Mouse (Mus musculus): ENCODE results near the gene Gm49354. TPM values are rescaled to one million over a fixed set of nuclear protein-coding genes. Genes with fewer than 3 reads are reported as not detected.

The Gm49354 gene
- total and polyA plus RNA-seq, 2 experiments from 2014 or later: not detected

DNA sequence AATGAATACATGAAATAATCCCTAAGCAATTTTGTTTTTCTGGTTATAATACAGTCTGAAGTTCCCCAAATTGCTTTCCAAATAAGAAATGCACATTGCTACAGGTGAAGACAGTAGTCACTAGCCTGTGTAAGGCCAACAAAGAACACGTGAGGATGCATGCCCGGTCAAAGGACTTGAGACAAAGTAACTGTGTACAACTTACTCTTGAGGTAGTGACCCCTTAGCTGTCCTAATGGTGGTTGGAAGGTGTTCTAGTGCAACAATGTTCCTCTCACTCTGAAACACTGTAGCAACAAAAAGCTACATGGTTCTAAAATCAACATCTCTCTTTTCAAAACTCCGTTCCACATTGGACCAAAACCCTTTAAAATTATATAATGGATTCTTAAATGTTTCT lies 29.5 kb upstream of the Gm49354 start:
- no peak for TF ChIP-seq CTCF (IDR thresholded peaks at IDR 0.05; ENCODE audit: low read depth)
- DNase-seq (no peak), ATAC-seq (no peak)
- Histone ChIP-seq H3K36me3 (ENCODE audit: insufficient read depth) (peaks cover 90% of the 10 kb centered on the region), H3K27ac (ENCODE audit: low read depth, low read length) (no peak overlapping the region), H3K9ac (no peak overlapping the region), H3K4me3 (ENCODE audit: low read depth, low read length) (no peak overlapping the region), H3K4me2 (ENCODE audit: low read depth) (no peak overlapping the region), H3K9me3 (ENCODE audit: low read length) (no peaks in the 10 kb centered on the region), H3K4me1 (ENCODE audit: insufficient read depth) (no peaks in the 10 kb centered on the region), H3K27me3 (ENCODE audit: insufficient read depth, low read length) (no peaks in the 10 kb centered on the region)
- 91% methylated on average over 3 of the region's 3 CpGs for WGBS

DNA sequence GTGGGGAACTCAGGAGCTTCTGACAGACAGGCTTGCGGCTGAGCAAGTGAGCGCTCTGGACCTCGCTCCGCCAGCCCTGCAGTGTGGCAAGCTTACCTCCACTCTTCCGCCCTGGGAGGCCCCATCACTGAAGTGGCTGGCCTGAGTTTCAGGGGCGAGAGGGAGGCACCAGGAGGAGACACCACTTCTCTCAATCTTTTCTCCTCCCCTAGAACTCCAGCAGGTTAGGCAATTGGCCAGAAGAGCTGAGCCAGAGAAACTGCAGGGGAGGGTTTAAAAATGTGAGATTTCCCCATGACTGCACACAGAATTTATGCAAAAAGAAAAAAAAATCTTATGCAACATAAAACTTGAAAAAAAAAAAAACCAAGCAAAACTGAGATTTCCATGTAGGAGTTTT lies 19.0 kb upstream of the Gm49354 start:
- no peaks in the 10 kb centered on the region for H3K4me1 ChIP-seq (ENCODE audit: insufficient read depth)
- ATAC-seq: no peak
- H3K27ac ChIP-seq (ENCODE audit: low read depth, low read length): no peak overlapping the region
- H3K9me3 ChIP-seq (ENCODE audit: low read length): no peaks in the 10 kb centered on the region
- no peak overlapping the region for H3K4me2 ChIP-seq (ENCODE audit: low read depth)
- peaks cover 98% of the 10 kb centered on the region for H3K36me3 ChIP-seq (ENCODE audit: insufficient read depth)
- no peak overlapping the region for H3K4me3 ChIP-seq (ENCODE audit: low read depth, low read length)
- 84% methylated on average over 6 of the region's 6 CpGs for WGBS
- H3K27me3 ChIP-seq (ENCODE audit: insufficient read depth, low read length): no peaks in the 10 kb centered on the region
- H3K9ac ChIP-seq: no peak overlapping the region
- no peak for DNase-seq
- no peak for TF ChIP-seq CTCF (IDR thresholded peaks at IDR 0.05; ENCODE audit: low read depth)

DNA sequence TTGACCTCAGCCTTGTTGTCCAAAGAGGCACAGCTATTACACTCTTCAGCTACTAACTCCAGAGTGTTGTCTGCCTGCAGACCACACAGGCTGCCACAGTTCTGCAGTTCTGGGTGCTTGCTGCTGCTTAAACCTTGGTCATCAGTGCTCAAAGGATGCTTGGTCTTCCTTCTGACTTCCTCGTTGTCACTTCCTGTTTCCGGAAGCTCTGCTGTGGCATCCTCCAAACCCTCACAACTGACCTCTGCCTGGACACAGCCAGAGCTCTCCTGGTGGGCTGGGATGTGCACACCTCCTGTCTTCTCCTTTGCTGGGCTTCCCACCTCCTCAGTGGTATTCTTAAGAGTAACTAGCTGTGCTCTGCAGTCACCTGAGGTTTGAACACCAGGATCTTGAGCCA lies 18.0 kb upstream of the Gm49354 start:
- H3K4me1 ChIP-seq (ENCODE audit: insufficient read depth): no peaks in the 10 kb centered on the region
- WGBS: 97% methylated on average over 2 of the region's 2 CpGs

DNA sequence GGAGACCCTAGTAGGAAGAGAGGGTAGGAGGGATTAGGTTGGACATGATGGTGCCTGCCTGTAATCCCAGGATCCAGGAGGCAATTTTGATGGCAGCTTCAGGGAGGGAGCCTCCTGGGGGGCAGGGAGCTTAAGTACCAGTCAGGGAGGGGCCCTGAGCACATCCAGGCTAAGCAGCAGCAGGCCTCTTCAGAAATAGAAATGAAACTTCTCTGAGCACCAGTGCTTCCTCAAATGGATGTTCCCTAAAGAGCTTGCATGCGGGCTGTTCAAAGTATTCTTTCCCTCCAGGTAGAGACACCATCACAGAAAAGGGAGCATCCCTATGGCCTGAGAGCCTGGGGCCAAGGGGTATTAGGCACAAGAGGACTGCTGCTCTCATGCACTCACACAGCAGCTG lies 16.3 kb upstream of the Gm49354 start:
- Histone ChIP-seq H3K36me3 (ENCODE audit: insufficient read depth) (peaks cover 91% of the 10 kb centered on the region), H3K4me1 (ENCODE audit: insufficient read depth) (no peaks in the 10 kb centered on the region), H3K4me2 (ENCODE audit: low read depth) (no peak overlapping the region), H3K27ac (ENCODE audit: low read depth, low read length) (no peak overlapping the region), H3K9ac (no peak overlapping the region), H3K4me3 (ENCODE audit: low read depth, low read length) (no peak overlapping the region), H3K9me3 (ENCODE audit: low read length) (no peaks in the 10 kb centered on the region), H3K27me3 (ENCODE audit: insufficient read depth, low read length) (no peaks in the 10 kb centered on the region)
- TF ChIP-seq CTCF (IDR thresholded peaks at IDR 0.05; ENCODE audit: low read depth): no peak
- whole genome bisulfite sequencing: 96% methylated on average over 1 of the region's 1 CpGs
- no peak for DNase-seq
- ATAC-seq: no peak

More for the DNA sequence above, 18.0 kb upstream of the Gm49354 start:
- no peak for ATAC-seq
- Histone ChIP-seq H3K4me3 (ENCODE audit: low read depth, low read length) (no peak overlapping the region), H3K27me3 (ENCODE audit: insufficient read depth, low read length) (no peaks in the 10 kb centered on the region), H3K9ac (no peak overlapping the region), H3K4me2 (ENCODE audit: low read depth) (no peak overlapping the region), H3K27ac (ENCODE audit: low read depth, low read length) (no peak overlapping the region), H3K36me3 (ENCODE audit: insufficient read depth) (peaks cover 95% of the 10 kb centered on the region), H3K9me3 (ENCODE audit: low read length) (no peaks in the 10 kb centered on the region)
- no peak for DNase-seq
- no peak for TF ChIP-seq CTCF (IDR thresholded peaks at IDR 0.05; ENCODE audit: low read depth)

DNA sequence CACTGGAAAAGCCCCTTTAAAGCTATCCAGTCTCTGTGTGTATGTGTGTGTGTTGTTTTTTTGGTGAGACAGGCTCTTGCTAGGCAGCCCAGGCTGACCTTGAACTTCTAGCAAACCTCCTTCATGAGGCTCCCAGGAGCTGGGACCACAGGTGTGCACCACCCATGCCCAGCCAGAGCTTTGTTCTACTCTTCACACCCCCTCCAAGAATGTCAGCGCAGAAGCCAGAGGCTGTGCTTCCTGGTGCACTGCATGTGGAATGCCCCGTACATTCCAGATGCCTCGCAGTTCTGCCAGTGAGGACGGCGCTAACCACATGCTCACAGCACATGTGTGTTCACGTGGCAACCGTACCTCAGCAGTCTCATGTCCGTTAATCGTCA lies 14.4 kb upstream of the Gm49354 start:
- no peak overlapping the region for H3K4me3 ChIP-seq (ENCODE audit: low read depth, low read length)
- no peak for DNase-seq
- no peak overlapping the region for H3K4me2 ChIP-seq (ENCODE audit: low read depth)
- no peaks in the 10 kb centered on the region for H3K4me1 ChIP-seq (ENCODE audit: insufficient read depth)
- H3K9ac ChIP-seq: no peak overlapping the region
- 95% methylated on average over 9 of the region's 9 CpGs for WGBS
- H3K36me3 ChIP-seq (ENCODE audit: insufficient read depth): peaks cover 91% of the 10 kb centered on the region
- no peaks in the 10 kb centered on the region for H3K27me3 ChIP-seq (ENCODE audit: insufficient read depth, low read length)
- TF ChIP-seq CTCF (IDR thresholded peaks at IDR 0.05; ENCODE audit: low read depth): no peak
- ATAC-seq: no peak
- no peaks in the 10 kb centered on the region for H3K9me3 ChIP-seq (ENCODE audit: low read length)
- no peak overlapping the region for H3K27ac ChIP-seq (ENCODE audit: low read depth, low read length)

DNA sequence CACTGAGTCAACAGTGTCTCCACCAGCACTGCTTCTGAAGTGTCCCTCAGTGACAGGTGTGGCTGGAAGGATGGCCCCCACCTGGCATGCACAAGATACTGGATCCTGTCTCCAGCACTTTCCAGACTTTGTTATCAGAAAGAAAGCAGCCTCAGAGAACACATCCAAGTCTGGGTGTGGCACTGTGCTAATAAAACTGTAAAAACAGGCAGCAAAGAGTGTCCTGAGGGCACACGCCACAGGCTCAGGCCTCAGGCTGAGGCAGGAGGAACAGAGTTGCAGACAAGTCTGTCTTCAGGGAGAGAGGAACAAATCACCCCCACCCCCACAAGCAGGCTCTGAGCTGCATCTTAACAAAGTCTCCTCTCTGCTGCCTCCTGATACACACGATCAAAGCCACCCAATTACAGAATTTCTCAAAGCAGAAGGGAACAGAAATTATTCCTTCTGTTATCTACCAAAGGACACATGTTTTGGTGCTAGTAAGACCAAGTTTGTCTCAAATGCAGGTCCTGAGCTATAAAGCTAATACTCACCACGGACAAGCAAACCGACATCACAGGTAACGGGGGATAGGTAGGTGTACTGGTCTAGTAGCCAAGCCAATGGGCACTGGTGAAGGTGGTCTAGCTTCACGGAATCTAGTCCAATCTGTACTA lies 13.9 kb upstream of the Gm49354 start:
- Histone ChIP-seq H3K27me3 (ENCODE audit: insufficient read depth, low read length) (no peaks in the 10 kb centered on the region), H3K9me3 (ENCODE audit: low read length) (no peaks in the 10 kb centered on the region), H3K36me3 (ENCODE audit: insufficient read depth) (peaks cover 91% of the 10 kb centered on the region), H3K4me1 (ENCODE audit: insufficient read depth) (no peaks in the 10 kb centered on the region), H3K27ac (ENCODE audit: low read depth, low read length) (no peak overlapping the region), H3K9ac (no peak overlapping the region), H3K4me3 (ENCODE audit: low read depth, low read length) (no peak overlapping the region), H3K4me2 (ENCODE audit: low read depth) (no peak overlapping the region)
- ATAC-seq (no peak), DNase-seq (no peak)
- TF ChIP-seq CTCF (IDR thresholded peaks at IDR 0.05; ENCODE audit: low read depth): no peak
- WGBS: 94% methylated on average over 6 of the region's 6 CpGs

DNA sequence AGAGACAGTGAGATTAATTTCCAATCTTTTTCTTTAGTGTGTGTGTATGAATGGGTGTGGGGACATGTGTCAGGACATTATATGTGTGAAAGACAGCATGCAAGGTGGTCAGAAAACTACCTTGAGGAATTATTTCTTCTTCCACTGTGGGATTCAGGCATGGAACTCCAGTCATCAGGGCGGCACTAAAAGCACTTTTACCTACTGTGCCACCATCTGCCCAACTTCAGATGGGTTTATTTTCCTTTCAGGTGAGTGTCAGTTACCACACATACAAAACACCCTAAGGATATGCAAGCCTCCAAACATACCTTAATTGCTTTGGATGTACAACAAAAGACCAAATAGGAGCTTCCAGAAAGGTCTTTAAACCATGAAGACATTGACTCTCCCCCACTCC lies 12.7 kb upstream of the Gm49354 start:
- Histone ChIP-seq H3K27ac (ENCODE audit: low read depth, low read length) (no peak overlapping the region), H3K9me3 (ENCODE audit: low read length) (no peaks in the 10 kb centered on the region), H3K9ac (no peak overlapping the region), H3K27me3 (ENCODE audit: insufficient read depth, low read length) (no peaks in the 10 kb centered on the region), H3K36me3 (ENCODE audit: insufficient read depth) (peaks cover 88% of the 10 kb centered on the region), H3K4me1 (ENCODE audit: insufficient read depth) (no peaks in the 10 kb centered on the region), H3K4me2 (ENCODE audit: low read depth) (no peak overlapping the region), H3K4me3 (ENCODE audit: low read depth, low read length) (no peak overlapping the region)
- DNase-seq (no peak), ATAC-seq (no peak)
- WGBS: 97% methylated on average over 1 of the region's 1 CpGs
- no peak for TF ChIP-seq CTCF (IDR thresholded peaks at IDR 0.05; ENCODE audit: low read depth)
